Mouse (Mus musculus) thymus, postnatal 4 days (tissue): ENCODE results near the gene Ankzf1.
A peak's percentile ranks its signal among the peaks of the same experiment; 100 is the strongest.

Source experiments
- DNase-seq: peaks from one replicate; pipeline ENCODE4 v3.0.0; 2021

Gene Ankzf1

GRCm38 (mm10) chr1:75191622-75192402 is at the start of gene Ankzf1, which contains the start of gene Atg9a:
Gene Ankzf1 (plus strand): TSS chr1:75192151.
Gene Atg9a (minus strand): TSS chr1:75192196.
- peak; percentile 89 for DNase-seq

DNA sequence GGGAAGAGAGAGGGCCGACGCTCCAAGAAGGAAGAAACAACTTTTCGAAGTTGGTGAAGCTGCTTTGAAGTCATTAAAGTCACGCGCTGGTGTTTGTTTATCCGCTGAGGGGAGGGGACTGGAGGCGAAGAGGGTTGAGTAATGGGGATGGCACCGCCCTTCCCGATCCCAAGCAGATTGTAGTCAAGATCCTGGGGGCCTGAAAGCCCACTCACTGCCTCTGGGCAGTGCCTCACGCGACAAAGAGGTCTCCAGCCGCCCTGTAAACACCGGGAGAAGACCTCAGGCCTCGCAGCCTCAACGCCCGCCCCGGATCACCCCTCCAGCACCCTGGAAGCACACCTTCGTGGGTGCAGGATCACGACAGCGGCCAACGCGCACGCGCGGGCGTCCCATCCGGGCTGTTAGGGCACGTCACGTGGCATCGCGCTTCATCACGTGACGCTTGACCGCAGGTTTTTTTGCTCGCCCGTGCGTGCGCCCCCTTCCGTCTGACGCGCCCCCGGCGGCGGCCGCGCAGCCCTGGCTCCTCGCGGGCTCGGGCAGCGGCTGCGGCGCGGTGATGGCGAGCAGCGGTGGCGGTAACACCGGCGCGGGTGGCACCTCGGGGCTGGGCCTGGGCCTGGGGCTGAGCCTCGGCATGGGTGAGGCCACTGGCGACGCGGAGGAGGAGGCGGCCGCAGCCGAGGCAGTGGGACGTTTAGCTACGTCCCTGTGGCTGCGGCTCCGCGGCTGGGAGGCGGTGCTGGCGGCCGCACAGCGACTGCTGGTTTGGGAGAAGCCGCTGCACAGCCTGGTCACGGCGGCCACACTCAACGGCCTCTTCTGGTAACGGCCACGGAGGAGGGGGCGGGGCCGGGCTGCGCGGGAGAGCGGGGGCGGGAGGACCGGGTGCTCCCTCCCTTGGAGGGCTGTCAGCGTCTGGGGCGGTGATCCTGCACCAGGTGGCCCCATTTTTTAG is 49.4 kb upstream of the Ankzf1 start, which contains the start of the genes Cnppd1 and Retreg2:
Cnppd1 (minus strand) TSS at position 411 of the 961 bp plus-strand sequence.
Retreg2 (plus strand) TSS at position 478 of the 961 bp plus-strand sequence.
- DNase-seq: peak; percentile 98

DNA sequence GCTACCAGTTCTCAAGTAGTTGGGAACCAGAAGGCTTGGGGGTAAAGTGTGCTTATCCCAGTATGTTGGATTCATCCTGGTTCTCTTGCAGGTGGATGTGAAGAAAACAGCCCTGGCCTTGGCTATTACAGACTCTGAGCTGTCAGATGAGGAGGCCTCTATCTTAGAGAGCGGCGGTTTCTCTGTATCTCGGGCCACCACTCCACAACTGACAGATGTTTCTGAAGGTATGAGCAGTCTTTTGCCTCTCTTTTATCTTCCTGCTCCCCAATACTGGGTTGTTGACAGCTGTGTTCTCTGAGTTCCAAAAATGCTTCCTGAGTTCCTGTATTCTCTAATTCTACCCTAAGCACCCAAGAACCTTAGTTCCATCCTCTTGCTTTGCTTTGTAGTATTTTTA is 46.4 kb upstream of the Ankzf1 start:
- no peak for DNase-seq

GRCm38 (mm10) chr1:75147411-75148135 is 44.4 kb upstream of the Ankzf1 start:
- DNase-seq: no peak

- no peak for DNase-seq
Observed at GRCm38 (mm10) chr1:75148727-75149126, 43.2 kb upstream of the Ankzf1 start.

- DNase-seq: no peak
Observed at GRCm38 (mm10) chr1:75155837-75156236, 36.1 kb upstream of the Ankzf1 start.

DNA sequence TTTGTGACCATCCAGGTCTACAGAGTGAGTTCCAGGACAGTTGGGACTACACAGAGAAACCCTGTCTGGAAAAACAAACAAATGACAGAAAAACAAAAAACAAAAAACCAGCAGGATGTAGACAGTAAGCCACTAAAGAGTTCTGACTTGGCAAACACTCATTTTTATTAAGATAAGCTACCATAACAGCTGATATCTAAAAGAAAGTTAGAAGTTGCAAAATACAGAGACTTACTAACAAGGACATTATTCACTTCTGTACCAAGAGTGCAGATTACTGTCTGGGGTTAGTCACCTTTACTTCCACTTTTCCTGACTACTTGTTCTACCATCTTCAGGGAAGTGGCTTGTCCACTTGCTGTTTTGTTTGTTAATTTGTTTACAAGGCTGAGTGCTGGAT is 33.0 kb upstream of the Ankzf1 start:
- no peak for DNase-seq

DNA sequence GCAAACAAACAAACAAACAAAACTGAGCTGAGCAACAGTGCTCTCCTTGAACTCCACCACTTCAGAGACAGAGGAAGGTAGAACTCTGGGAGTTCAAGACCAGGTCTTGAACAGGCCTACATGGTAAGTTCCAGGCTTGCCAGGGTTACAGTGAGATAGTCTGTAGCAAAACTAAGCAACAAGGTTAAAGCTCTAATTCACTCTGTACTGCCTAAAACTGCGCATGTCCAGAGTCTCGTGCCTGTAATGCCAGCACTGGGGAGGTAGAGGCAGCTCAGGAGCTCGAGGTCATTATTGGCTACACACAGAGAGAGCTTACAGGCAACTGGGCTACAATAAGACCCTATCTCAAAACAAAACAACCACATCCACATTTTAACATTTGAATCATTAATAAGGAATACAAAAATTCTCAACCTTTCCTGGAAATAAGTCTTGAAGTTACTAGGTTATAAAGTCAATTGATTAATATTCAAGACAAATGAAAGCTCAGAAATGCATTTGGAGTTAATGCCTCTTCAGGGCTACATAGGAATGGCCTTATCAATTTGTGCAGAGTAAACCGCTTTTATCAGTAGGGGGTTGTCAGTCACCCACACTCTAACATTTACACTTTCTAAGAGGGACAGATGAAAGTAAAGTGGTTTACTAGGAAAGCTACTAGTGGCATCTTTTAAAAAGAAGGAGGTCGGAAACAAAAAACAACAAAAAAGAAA is 32.3 kb upstream of the Ankzf1 start:
- no peak for DNase-seq

DNA sequence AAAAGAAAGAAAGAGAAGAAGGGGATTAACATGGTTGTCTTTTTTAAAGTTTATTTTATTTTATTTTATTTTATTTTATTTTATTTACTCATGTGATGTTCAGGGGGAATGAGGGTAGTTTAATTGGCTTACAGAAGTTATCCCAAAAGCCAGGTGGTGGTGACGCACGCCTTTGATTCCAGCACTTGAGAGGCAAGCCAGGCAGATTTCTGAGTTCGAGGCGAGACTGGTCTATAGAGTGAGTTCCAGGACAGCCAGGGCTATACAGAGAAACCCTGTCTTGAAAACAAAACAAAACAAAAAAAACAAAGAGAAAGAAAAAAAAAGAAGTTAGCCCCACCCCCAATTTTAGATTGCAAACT is 31.7 kb upstream of the Ankzf1 start:
- DNase-seq: no peak

- DNase-seq: no peak
Observed at GRCm38 (mm10) chr1:75168093-75168471, 23.9 kb upstream of the Ankzf1 start.

DNA sequence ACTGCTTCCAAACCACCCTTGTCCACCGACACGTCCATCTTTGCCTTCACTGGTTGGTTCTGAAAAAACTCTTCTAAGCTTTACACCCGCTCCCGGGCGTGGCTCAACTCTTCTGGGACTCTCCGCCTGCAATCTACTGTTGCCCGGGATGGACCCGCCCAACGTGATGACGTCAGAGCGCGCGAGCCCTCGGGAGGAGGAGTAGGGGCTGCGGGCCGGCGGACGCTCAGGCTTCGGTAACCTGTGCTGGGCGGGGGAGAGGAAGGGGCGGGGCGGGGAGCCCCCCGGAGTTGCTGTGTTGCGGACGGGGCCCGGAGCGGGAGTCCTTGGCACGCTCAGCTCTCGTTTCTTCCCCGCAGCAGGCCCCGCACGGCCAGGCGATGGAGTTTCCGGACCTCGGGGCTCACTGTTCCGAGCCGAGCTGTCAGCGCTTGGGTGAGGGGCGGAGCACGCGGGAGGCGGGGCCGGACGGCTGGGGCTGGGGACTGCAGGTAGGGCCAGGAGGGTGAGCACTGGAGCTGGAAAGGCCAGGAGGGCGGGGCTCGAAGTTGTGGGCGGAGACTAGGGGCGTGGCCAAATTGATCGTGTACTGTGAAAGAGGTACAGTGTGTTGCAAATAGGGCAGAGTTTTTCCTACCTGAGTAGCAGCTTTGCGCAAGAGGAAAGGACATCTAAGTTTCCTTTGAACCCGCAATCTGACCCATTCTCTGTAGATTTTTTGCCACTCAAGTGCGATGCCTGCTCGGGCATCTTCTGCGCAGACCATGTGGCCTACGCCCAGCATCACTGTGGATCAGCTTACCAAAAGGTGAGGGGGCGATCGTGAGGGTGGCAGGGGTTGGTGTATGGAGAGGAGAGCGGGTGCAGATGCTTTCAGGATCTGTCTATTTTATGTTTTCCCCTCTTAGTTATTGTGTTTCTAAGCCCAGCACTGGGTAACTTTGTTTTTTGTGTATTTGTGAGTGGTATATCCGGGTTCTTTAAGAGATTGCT is 23.2 kb upstream of the Ankzf1 start, which contains the start of gene Zfand2b:
Zfand2b (plus strand) TSS at position 175 of the 993 bp plus-strand sequence.
- peak; percentile 99 for DNase-seq

- DNase-seq: no peak
Observed at GRCm38 (mm10) chr1:75179334-75180104, 12.4 kb upstream of the Ankzf1 start.

GRCm38 (mm10) chr1:75180105-75180590 is 11.8 kb upstream of the Ankzf1 start, which contains the start of gene Abcb6:
Gene Abcb6 (minus strand): TSS chr1:75180392.
- peak; percentile 90 for DNase-seq

DNA sequence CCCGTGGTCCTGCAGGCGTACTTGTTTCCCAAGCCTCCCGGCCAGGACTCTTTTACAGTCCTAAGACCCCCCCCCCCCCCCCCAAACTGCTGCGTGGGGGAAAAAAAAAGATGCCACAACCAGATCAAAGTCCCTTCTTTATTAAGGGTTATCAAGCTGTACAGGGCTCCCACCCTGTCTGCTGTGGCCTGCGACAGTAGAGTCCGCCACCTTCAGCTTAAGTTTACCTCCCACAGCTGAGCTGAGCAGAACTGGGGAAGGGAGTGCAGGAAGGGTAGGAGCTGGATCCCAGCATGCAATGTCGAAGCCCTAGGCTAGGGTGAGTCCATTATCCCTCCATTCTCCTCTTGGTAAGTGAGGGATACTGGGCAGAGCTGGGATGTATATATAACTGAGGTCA is 11.2 kb upstream of the Ankzf1 start:
- no peak for DNase-seq

GRCm38 (mm10) chr1:75181377-75181870 is 10.5 kb upstream of the Ankzf1 start:
- DNase-seq: no peak

DNA sequence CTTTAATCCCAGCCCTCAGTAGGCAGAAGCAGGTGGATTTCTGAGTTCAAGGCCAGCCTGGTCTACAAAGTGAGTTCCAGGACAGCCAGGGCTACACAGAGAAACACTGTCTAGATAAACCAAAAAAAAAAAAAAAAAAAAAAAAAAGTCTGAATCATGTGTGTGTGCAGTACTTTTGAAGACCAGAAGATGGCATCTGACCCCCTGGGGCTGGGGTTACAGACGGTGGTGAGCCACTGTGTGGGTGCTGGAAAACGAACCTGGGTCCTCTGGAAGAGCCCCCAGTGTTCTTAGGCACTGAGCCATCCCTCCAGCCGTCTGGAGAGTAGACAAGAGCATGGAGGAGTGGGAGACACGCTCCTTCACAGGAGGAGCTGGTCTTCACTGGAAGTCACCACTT is 9.8 kb upstream of the Ankzf1 start:
- DNase-seq: no peak

GRCm38 (mm10) chr1:75185495-75185894 is 6.5 kb upstream of the Ankzf1 start:
- no peak for DNase-seq

GRCm38 (mm10) chr1:75187126-75187525 is 4.8 kb upstream of the Ankzf1 start:
- no peak for DNase-seq

DNA sequence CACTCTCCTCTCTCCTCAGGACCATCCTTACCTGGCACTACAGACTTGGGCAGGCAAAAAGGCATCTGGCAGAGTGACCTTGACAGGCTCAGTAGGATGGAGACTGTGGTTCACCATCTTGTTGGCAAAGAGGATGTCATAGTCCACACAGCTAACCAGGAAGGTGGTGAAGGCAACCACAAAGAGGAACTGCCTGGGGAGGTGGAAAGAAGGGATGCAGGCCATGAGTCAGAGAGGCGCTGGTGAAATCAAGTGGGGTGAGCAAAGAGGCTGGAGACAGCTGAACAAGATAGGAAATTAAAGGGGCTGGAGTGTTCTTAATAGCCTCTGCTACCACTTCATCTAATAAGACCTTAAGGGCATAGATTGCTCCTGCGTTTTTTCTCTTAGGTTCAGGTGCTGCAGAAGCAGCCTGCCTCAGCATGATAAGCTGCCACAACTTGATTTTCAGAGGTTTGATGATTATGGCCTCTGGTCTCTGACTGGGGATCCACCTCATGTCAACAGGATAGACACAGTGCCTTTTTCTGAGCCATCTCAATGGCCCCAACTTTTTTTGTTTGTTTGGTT is 4.0 kb upstream of the Ankzf1 start:
- DNase-seq: no peak
